Mouse (Mus musculus) adipocyte (in vitro differentiated cells): ENCODE measurements around the gene Mrvi1.

Experiments used
- DNase-seq: peaks from one replicate; pipeline ENCODE4 v3.0.0-alpha.2; 2016; ENCODE audit warnings: low spot score

Mrvi1 gene

GRCm38 (mm10) chr7:110891501-110891986 is 90.7 kb downstream of the Mrvi1 start:
- DNase-seq = no peak

DNA sequence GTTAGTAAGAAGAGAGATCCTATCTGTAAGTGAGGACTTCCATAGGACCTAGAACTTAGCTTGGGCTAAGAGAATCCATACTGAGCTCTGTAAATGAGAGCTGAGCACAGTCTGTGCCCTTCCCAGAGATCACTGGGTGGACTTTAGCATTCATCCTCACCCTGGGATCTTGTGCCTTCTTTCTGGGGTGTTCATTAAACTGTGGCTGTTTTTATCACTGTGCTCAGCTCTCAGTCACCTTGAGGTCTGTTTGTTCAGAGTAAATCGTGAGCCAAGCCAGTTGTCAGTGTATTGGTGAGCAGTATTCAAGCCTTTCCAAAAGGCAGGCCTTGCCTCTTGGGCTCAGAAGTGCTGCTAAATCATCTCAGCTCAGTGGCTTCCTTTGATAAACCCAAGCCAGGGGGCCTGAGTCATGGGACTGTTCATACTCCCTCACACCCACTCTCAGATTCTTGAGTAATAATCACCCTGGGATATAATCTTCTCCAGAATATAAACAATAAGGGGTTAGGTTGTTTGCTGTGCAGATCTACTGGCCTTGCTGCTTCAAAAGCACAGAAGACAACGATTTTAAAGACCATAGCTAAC is 100.4 kb downstream of the Mrvi1 start:
- no peak for DNase-seq

- DNase-seq = no peak
Measured at GRCm38 (mm10) chr7:110878028-110878427, 104.2 kb downstream of the Mrvi1 start.

- no peak for DNase-seq
Measured at GRCm38 (mm10) chr7:110876965-110877364, 105.3 kb downstream of the Mrvi1 start.

DNA sequence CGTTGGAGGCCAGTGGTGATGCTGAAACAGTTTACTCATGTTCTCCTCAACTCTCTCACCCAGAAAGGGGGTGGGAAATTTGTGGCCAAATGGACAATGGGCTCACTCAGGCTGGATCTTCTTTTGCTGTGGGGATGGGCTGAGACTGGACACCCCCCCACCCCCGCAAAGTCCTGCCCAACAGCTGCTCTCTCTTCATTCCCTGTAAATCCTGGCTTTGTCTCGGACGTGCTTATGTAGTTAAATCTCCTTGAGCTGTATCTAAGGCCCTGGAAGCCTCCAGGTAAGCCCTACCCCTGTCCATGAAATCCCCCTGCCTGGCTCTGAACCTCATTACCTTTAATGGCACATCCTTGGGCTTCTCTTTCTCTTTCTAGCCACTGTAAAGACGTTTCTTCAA is 113.5 kb downstream of the Mrvi1 start:
- DNase-seq = no peak

DNA sequence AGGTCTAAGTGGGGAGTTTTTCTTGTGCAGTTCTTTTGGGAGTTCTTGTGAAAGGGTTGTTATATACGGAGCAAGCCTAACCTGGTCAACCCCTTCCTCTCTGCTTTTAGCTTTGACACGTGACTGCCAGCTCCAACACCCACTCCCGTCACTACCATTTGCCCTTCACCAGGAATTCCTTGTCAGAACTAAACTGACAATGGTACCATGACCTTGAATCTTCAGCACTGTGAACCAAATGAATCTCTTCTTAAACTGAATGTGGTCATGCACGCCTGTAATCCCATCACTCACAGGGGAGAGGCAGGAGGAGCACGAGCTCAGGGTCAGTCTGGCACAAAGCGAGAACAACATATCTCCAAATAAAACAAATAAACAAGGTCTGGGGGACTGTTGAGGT is 115.1 kb downstream of the Mrvi1 start:
- DNase-seq = no peak

DNA sequence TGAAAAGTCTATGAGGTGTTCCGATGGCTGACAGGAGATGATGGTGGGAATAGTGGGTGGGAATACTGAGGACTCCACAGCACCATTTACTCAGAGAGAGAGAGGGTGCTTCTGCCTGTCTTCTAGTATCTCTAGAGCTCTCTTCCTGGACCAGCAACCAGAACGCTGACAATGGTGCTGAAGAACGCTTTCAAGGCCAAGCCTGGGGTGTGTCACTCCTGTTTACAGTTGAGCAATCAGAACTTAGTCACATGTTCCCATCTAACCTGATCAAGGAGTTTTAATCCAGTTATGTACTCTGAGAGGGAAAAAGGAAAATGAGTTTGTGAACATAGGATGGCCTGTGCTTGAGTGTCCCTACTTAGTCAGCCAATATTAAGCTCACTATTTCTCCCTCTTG is 116.2 kb downstream of the Mrvi1 start:
- no peak for DNase-seq

DNA sequence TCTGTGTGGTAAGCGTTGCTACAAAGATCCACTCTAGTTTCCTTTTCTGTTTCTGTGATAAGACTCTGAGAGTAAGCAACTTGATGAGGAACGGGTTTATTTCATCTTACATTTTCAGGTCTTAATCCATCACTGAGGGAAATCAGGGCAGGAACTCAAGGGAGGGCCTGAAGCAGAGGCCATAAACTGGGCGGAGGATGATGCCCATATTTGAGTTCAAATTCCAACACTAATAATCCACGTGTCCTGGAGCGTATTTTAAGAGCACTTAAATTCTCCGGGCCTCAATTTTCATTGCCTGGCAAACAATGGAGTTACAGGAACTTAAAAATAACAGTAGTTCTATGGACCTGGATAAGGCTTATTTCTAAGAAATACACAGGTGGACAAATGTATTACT is 116.7 kb downstream of the Mrvi1 start:
- no peak for DNase-seq

DNA sequence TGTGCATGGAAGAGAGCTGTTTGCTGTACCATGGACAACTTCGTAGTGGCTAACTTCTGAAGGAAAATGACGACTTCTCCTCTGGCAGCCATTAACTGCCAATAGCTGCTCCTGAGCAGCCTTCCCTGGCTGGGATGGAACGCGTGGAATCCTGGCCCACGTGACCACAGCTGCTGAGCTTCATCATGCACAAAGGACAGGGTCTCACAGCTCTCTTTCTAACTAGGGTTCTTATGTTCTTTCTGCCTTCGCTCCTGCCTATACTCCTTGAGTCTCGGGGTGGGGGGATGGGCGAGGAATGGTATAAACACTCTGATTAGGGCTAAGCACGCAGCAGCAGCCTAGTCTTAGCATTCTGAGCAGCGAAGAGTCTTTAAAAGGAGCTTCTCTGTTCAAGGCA is 117.2 kb downstream of the Mrvi1 start:
- no peak for DNase-seq

- DNase-seq = no peak
Measured at GRCm38 (mm10) chr7:110862751-110863289, 119.4 kb downstream of the Mrvi1 start, which contains the start of gene Lyve1. Gene Lyve1 (minus strand): TSS chr7:110863239.

GRCm38 (mm10) chr7:110860129-110860528 is 122.1 kb downstream of the Mrvi1 start:
- DNase-seq = no peak

DNA sequence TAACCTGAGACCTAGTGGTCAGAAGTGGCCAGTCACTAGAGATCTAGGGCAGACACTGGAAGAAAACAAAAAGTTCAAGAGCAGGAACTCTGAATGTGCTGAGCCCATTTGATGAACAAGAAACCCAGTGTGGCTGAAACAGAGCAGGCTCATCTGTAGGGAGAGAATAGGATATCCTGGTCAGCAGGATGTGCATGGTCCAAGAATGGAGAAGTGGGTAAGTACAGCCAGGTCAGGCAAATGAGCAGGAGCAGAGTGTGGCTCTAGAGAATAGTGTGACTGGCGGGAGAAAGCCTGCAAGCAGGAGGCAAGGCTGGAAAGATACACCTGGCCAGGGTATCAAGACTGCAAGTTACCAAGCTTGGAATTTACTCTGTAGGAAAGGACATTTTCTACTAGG is 126.7 kb downstream of the Mrvi1 start:
- DNase-seq = no peak

DNA sequence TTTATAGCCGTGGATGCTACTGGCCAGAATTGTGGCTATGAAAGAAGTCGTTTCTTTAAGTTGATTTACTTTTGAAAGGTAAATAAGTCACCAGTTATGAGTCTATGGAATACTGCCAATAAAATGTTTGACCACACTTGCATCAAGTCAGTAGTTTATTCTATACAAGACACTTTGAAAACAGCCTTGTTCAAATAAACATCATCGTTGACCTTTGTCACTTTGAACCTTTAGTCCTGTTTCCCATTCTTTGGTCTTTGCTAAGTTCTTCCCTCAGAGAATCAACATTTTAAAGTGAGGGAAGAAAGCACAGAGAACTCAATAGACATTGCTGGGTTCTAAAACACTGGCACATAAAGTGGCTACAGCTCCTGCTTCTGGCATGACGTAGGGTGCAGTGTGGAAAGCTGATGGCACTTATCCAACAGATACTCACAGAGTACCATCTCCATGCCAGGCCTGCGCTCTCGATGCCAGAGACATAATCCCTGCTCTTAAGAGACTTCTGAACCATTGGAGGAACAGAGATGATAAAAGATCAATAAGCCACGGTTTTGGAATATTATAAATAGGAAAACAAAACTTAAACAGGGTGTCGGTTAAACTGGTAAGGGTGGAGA is 127.2 kb downstream of the Mrvi1 start:
- DNase-seq = peak; percentile 31

GRCm38 (mm10) chr7:110854519-110854918 is 127.7 kb downstream of the Mrvi1 start:
- no peak for DNase-seq

DNA sequence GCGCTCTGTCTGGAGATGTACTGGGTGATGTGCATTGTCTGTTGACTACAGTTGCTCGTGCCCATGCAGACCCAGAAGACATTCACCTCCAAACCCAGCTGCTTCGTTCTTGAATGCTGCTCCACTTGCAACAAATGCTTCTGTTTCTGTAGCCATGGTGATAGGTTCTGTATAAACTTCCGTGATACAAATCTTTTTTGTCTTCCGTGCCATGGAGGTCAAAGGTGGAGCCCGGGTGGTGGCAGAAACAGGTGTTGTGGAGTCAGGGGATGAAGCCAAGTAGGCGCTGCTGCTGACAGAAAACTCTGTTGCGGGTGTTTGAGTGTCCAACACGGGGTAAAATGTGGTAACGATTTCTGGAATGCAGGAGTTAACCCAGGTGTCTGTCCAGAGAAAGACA is 128.7 kb downstream of the Mrvi1 start:
- no peak for DNase-seq

DNA sequence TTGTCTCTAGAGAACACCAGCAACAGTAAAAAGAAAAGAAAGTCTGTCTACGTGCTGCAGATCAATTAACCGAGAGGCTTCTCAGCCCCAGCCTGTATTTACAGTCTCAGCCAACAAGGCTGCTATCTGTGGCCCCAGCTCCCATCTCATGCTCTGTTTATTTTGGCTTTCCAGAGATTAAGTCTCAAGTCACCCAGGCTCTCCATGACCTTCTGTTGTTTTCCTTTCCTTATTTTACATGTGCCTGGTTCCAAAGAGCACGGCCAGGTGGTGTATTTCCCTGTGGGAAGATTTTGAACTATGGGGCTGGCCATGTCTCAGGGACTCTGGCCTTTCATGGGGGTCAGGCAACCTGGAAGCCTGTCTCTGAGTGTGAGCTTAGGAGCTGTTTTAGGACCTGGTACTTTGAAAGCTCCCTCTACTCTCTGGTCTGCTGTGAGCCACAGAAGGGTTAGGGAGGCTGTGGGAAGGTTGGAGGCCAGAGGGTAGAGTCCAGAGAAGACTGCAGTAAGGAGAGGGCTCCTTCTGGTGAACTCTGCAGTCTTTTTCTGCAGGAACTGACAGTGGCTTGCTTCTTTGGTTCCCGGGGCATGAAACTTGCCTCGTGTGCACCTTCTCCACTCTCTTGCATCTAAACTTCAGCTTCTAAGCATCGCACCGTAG is 130.6 kb downstream of the Mrvi1 start:
- DNase-seq = no peak

DNA sequence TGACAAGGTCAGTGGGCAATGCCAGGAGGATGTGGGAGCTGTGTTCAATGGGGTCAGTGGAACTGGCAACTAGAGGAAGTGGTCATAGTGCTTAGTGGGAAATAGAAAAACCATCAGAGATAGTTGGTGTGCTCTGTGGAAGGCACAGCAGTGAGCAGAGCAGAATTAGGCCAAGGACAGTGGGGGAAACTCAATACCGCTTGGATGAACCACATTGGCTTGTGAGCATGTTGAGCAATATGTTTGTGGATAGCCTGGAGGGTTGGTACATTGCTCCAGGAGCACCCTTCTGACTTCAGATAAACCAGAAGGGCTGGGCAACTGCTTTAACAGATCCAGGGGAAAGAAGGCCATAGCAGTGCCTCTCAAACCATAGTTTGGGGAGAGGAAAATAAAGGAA is 133.9 kb downstream of the Mrvi1 start:
- DNase-seq = peak; percentile 15

DNA sequence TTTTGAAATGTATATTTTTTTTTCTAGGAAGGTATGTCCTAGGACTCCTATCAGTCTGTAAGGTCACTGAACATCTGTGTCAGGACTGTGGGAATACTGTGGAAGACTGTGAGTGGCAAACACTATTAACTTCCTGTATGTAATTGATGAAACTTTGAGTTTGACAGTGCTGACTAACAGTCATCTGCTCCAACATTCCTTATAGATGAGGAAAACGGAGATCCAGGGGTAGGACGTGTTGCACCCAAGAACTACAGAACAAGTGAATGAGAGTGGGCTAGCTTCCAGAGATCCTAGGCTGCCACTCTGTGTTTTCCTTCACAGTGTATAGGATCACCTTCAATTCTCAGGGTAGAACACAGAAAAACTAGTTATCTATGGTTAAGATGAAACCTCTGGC is 134.9 kb downstream of the Mrvi1 start:
- DNase-seq = no peak

- peak; percentile 88 for DNase-seq
Measured at GRCm38 (mm10) chr7:110843916-110844874, 138.1 kb downstream of the Mrvi1 start, which contains the start of gene Rnf141. Gene Rnf141 (minus strand): TSS chr7:110844457.

DNA sequence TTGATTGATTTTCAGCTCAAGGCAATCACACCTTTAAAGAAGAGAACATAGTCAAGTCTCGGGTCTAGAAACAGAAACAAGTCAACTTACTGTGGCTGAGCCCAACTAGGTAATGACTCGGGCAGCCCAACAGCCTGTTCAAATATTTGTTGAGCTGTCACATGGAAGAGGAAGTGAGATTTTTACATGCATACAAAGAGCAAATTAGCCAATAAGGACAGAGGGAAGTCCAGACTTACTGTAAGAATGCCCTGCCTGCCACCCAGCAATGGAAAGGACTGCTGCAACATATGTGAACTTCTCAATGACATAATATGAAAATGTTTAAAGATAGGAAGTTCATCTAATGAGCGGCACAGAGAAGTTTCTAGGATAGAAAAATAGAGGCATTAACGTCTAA is 141.9 kb downstream of the Mrvi1 start:
- no peak for DNase-seq

DNA sequence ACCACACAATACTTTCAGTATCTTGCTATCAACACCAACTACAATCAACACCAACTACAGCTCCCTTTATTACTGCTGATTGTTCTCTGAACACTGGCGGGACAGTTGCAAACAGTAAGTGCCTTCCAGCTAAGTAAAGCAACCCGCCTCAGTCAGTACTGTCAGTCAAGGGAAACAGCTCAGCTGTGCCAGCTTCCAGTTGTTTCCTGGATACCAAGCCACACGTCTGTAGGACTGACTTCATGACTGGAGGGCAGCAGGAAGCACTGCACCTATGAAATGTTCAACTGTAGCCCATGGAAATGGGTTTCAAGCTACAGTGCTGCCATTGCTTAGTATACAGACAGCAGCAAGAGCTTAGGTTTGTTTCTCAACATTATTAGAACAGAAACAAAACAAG is 147.7 kb downstream of the Mrvi1 start:
- DNase-seq = peak; percentile 16

GRCm38 (mm10) chr7:110834018-110834417 is 148.2 kb downstream of the Mrvi1 start:
- no peak for DNase-seq
